Mouse (Mus musculus) yolk sac, embryonic 10.5 days (tissue): ENCODE measurements around the gene Rnf130.

Experiments used
- DNase-seq: peaks from one replicate; pipeline ENCODE4 v3.0.0-alpha.2; 2017; ENCODE audit warnings: low spot score

Rnf130 gene

DNA sequence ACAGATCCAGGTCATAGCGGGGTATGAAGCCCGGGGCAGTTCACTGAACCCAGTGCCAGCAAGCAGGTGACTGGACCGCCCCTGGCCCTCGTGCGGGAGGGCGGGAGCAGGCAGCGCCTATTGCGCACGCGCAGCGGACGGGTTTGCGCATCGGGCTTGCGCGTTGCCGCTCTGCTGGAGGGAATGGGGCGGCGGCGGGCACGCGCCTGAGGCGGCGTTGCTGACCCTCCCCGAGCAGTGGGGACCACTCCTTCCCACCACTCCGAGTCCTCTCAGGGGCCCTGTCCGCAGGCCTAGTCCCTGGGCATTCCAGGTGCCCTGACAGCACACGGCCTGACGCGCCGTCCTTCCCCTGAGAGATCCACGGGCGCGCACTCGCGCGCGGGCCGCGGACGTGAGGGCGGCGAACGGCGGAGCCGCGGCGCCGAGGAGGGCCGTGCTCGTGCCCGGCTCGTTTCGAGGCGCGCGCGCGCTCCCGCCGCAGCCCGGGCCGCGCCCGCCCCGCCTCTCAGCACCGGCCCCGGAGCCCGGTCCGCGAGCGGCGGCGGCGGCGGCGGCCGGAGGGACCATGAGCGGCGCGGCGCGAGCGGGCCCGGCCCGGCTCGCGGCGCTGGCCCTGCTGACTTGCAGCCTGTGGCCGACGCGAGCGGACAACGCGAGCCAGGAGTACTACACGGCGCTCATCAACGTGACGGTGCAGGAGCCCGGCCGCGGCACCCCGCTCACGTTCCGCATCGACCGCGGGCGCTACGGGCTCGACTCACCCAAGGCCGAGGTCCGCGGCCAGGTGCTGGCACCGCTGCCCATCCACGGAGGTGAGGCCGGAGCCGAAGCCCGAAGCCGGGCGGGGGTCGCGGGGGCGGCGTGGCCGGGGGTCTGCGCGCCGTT lies at the start of gene Rnf130:
Gene Rnf130 (plus strand): TSS at position 514 of the 888 bp plus-strand sequence.
- peak; percentile 93 for DNase-seq

GRCm38 (mm10) chr11:49977963-49978568 lies 47.1 kb upstream of the Rnf130 start:
- no peak for DNase-seq

DNA sequence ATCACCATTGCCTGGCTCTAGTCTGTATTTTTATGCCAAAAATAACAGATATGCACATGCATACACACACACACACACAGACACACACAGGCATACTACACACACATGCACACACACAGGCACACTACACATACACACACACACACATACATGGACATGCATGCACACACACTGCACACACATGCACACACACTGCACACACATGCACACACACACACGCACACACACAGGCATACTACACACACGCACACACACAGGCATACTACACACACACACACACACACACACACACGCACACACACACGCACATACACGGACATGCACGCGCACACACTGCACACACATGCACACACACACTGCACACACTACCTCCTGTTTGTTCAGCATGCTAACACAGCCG lies 46.2 kb upstream of the Rnf130 start:
- DNase-seq, result no peak

GRCm38 (mm10) chr11:49980681-49981235 lies 44.4 kb upstream of the Rnf130 start:
- DNase-seq, result peak; percentile 71

- DNase-seq, result no peak
Measured at GRCm38 (mm10) chr11:49981321-49981963, 43.7 kb upstream of the Rnf130 start.

DNA sequence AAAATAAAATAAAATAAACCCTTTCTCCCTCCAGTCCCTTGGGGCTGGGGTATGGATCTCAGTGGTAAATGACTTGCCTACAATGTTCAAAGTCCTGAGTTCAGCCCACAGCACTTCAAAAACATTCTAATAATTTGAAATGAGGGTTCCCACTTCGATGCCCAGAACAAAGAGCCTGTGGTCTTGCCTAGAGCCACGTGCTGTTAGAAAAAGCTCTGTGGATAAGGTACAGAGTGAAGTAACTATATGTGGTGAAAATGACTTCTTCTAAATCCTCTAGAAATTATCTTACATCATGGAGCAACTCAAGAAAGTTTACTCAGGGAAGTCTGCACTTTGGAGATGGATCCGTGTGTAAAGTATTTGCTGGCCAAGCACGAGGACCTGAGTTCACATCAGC lies 43.1 kb upstream of the Rnf130 start:
- no peak for DNase-seq

- DNase-seq, result no peak
Measured at GRCm38 (mm10) chr11:49982881-49983280, 42.3 kb upstream of the Rnf130 start.

DNA sequence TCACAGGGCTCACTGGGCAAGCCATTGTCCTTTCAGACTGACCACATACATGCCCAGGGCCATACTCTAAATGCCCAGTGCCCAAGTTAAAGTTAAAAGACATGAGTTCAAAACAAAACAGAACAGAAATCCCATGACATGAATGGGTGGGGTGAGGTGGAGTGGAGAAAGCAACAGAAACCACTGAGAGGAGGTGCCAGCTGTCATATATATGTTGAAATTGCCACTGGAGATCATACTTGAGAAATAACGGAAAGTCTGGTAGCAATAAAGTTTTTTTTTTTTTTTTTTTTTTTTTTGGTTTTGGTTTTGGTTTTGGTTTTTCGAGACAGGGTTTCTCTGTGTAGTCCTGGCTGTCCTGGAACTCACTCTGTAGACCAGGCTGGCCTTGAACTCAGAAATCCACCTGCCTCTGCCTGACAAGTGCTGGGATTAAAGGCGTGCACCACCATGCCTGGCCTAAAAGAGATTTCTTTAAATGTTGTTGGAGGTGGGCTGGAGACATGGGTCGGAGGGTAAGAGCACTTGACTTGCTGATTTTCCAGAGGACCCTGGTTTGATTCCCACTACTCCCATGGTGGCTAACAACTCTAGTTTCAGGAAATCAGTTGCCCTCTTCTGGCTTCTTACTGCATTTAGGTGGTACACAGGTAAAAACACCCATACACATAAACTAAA lies 41.1 kb upstream of the Rnf130 start:
- DNase-seq, result no peak

DNA sequence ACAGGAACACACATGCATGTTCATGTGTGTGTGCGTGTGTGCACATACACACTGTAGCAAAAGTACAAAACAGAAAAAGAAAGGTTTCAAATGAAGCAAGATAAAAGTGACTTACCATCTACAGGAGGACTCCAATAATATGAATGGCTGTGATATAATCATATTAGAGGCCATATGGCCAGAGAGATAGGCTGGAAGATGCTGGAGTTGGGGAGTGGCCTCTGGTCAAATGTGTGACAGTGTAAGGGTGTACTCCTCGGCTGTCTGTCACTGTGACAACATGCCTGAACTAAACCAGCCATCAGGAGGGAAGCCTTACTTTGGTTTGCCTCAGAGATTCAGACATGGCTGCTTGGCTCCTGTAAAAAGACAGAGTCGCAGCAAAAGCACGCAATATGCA lies 40.1 kb upstream of the Rnf130 start:
- DNase-seq, result no peak

GRCm38 (mm10) chr11:49986277-49987036 lies 38.7 kb upstream of the Rnf130 start:
- peak; percentile 40 for DNase-seq

GRCm38 (mm10) chr11:49994536-49994935 lies 30.6 kb upstream of the Rnf130 start:
- DNase-seq, result no peak

GRCm38 (mm10) chr11:49996398-49996797 lies 28.7 kb upstream of the Rnf130 start:
- DNase-seq, result no peak

- DNase-seq, result no peak
Measured at GRCm38 (mm10) chr11:49997321-49997720, 27.8 kb upstream of the Rnf130 start.

DNA sequence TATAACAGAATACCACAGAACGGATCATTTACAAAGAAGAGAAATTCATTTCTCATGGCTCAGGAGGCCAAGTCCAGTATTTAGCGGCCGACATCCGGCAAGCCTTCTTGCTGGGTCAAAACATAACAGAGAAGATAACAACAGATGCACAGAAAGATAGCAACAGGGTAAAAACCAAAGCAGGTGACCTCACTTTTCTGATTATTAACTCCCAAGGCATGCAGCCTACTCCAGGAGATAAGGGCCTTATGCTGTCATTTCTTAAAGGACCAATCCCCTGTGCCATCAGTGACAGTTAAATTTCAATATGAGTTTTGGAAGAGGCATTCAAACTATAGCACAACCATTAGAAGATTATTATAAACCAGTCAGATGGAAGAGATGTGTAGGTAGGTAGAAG lies 22.3 kb upstream of the Rnf130 start:
- DNase-seq, result peak; percentile 40

- no peak for DNase-seq
Measured at GRCm38 (mm10) chr11:50007776-50008175, 17.4 kb upstream of the Rnf130 start.

DNA sequence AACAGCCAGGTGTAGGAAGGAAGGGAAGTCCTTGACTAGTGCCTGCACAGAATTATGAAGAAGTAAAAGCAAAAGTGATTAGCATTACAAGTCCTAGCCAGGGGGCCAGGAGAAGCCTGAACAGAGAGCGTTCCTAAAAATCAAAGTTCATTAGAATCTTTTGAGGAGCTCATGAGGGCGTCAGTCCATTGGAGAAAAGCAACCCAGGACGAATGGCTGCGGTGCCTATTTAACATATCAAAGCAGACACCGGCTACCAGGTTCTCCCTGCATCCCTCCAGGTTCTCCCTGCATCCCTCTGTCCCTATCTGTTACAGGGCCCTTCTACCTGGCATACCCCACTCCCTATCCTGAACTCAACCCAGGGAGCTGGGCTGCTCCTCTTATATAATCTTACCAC lies 16.9 kb upstream of the Rnf130 start:
- no peak for DNase-seq

DNA sequence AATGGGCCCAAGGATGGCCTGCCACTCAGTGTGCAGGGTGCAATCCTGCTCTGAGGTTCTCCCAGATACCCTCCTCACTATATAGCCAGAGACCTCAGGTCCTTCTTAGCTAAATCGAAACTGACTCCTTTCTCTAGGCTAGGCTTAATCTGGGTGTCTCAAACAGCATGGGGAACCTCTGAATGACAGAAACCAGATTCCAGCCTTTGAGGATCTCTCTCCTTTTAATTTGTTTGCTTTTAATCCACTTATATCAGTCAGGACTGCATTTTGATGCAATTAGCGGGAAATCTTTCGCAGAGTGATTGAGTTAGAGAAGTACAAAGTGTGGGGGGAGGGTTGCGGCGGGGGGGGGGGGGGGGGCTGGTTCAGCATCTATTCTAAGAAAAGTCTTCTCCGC lies 12.1 kb upstream of the Rnf130 start:
- DNase-seq, result no peak

DNA sequence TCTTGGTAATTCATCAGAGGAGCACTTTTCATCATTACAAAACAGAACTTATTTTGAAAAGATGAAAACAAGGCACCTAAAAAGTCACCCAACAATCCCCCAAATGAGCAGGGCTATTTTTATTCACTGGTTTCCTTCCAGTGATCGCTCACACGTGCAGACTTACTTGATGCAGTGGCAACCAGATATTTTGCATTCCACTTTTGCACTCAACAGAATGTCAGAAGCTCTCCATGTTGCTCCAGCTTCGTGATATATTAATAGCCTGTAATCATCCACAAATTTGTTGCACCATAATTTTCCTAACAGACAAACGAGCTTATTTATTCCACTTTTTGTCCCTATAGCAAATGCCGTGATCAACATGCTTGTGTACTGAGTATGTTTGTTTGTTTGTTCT lies 8.6 kb upstream of the Rnf130 start:
- no peak for DNase-seq

DNA sequence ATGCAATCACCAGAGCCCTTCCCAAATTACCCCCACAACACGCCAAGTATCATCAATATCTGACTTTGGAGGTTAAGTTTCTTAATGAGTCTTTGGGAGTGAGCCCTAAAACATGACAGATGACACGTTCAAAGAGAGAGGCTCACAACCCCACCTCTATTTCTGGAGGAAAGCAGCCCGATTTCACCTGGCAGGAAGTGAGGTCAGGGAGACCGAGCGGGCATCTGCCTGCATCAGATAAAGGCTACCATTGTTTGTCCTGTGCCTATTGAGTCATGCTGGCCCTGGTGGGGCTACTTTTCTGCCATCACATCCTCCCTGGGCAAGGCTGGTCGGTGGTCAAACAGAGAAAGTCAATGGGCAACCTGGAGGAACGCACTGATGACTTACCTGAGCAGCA lies 7.6 kb upstream of the Rnf130 start:
- no peak for DNase-seq

DNA sequence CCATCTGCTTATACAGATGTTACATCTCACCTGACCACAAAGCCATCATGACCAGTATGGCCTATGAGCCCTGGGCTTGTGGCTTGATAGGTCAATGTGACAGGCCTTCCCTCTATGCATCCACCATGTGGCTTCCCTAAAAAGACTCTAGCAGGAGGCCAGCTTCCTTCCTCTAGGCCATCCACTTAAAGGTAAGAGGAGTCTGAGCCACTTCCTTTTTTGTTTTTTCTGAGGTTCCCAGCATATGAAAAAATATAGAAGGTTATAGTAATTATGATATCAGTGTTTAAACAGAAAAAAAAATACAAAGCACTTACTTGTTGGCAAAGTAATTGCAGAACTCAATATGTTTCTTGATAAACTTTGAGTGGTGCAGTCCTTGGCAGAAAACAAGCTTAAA lies 6.3 kb upstream of the Rnf130 start:
- DNase-seq, result no peak

DNA sequence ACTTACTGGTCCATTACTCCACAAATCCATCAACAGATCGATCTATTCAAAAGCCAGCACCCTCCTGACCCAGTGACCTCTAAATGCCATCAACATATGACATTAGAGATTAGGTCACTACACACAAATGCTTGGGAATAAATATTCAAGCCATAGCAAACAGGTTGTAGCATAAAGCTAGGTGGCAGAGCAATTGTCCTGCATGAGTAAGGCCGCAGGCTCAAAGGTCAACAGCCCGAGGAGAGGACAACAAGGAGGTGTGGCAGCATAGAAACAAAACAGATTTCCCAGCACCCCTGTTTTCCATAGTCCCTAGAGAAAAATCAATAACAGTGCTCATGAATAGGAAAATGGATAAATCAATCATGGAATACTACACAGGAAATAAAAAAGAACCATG lies 3.1 kb upstream of the Rnf130 start:
- no peak for DNase-seq
